Mouse (Mus musculus) C2C12 (cell line): ENCODE results near the gene Ndufa5.

Experiments
- CEBPB ChIP-seq: IDR thresholded peaks from one replicate; pipeline ENCODE4 v1.6.1; 2011; ENCODE audit warnings: low read depth, mild to moderate bottlenecking, control low read depth, moderate library complexity
- CTCF ChIP-seq: IDR thresholded peaks from one replicate; pipeline ENCODE4 v1.5.1; 2011; ENCODE audit not compliant: control insufficient read depth, insufficient read depth, insufficient read length
- FOSL1 ChIP-seq: IDR thresholded peaks from one replicate; pipeline ENCODE4 v1.8.0; 2011; ENCODE audit warnings: mild to moderate bottlenecking, low read length; ENCODE audit not compliant: poor library complexity, insufficient read depth, severe bottlenecking
- MAX ChIP-seq: IDR thresholded peaks from one replicate; pipeline ENCODE4 v1.6.1; 2011; ENCODE audit warnings: mild to moderate bottlenecking, control low read depth
- MYOG ChIP-seq: IDR thresholded peaks from one replicate; pipeline ENCODE4 v1.6.1; 2011; ENCODE audit not compliant: control insufficient read depth, insufficient read length; ENCODE audit errors: extremely low read depth
- USF1 ChIP-seq: IDR thresholded peaks from one replicate; pipeline ENCODE4 v1.6.1; 2011; ENCODE audit warnings: low read depth, mild to moderate bottlenecking, control low read depth, moderate library complexity

- TF ChIP-seq CTCF (no peak), MYOG (no peak), FOSL1 (no peak), CEBPB (no peak), USF1 (no peak), MAX (no peak)
These were observed 13.1 kb downstream of the Ndufa5 start, which contains the start of gene Iqub for GRCm38 (mm10) chr6:24514552-24515284.
